Mouse (Mus musculus): ENCODE results near the gene Asb8.

Gene Asb8

DNA sequence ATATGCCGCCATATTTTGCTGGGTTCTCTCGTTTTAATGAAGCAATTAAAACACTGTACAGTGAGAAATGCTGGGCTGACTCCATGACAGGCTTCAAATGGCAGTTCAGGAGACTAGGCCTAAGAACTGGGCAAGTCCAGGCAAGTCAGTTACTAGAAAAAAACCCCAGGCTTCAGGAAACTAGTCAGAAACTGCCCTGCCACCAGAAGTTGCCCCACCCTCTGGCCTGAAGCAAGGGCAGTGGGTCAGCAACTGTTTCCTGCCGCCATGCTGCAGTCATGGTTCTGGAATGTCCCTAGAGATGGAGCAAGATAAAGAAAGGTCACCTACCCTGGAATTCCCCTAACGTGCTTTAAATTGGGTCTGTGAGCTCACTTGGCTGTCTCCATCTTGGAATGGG lies 9.5 kb downstream of the Asb8 start:
- DNase-seq (ENCODE audit: extremely low spot score), result no peak

DNA sequence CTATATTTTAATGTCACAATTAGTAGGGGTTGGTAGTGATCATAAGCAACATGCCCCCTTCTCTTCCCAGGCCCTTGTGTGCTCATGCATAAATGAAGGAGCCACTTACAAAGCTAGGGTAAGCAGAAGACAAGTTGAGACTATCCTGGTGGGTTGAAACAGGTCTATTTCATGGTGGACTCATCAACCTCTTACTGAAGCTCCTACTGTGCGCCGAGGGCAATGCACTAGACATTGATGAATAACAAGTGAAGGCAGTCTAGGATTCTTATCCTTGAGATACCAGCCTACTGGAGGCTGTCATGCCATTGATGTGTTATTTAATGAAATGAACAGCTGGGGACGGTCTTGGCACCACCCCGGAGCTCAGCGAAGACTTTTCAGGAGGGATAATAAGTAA lies 10.2 kb downstream of the Asb8 start:
- no peak for DNase-seq (ENCODE audit: extremely low spot score)

DNA sequence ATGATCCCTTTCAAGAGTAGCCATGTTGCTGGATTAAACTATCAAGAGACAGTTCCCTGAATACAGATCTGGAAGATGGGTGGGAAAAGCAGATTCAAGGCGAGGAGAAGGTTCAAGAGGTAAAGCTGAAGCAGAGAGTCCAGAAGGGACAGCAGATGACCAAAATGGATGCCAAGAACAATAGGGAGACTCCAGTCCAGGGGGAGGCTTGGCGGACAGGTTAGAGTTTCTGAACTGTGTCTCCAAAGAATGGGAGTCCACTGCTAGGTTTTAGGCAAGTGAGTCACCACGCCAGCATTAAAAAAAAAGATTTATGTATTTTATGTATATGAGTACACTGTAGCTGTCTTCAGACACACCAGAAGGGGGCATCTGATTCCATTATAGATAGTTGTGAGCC lies 10.8 kb downstream of the Asb8 start:
- DNase-seq (ENCODE audit: extremely low spot score), result no peak

DNA sequence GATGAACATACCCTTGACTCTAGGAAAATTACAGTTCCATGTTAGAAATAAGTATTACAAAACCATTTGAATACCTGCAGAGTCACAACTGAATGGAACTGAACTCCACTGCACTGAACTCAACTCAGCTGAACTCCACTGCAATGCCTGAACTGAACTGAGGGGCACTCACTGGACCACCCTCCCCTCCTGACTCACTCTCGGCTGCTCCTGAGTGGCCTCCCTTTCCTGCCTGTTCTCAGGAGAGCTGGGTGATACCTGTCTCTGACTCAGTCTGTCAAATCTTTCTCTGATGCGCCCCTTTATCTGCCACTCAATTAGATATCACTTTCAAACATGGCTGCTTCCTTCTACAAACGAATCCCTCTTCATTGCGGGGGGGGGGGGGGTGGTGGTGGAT lies 11.3 kb downstream of the Asb8 start:
- DNase-seq (ENCODE audit: extremely low spot score), result no peak

DNA sequence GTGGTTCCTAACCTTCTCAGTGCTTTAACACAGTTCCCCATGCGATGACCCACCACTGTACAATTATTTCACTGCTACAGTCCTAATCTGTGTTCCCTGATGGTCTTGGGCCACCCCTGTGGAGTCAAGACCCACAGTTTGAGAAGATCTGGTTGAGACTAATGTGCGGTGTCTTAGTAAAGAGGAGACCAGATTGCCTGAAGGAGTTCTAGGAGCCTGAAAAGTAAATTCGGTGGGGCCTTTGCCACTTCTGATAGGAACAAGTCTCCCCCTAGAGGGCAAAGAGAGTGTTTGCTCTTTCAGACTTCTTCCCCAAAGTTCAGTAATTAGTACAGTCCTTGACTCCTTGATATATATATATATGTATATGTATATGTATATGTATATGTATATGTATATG lies 11.8 kb downstream of the Asb8 start:
- DNase-seq (ENCODE audit: extremely low spot score), result peak; percentile 60

DNA sequence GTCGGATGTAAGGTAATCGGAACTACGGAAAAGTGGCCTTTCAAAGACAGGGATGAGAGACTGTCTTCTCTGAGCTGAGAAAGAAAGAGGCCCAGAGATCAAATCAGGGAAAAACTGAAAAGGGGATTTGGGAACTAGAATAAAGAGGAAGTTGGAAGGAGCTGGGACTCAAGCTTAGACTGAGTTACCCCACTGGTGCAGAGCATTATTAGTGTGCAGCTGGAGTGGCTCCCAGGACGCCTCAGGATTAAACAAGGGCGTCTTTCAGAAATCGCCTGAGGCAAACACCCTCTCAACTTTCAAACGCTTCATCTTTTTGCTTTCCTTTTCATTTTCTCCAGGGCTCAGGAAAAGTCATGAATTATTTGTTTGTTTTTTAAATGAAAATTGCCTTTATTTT lies 12.5 kb downstream of the Asb8 start:
- no peak for DNase-seq (ENCODE audit: extremely low spot score)

DNA sequence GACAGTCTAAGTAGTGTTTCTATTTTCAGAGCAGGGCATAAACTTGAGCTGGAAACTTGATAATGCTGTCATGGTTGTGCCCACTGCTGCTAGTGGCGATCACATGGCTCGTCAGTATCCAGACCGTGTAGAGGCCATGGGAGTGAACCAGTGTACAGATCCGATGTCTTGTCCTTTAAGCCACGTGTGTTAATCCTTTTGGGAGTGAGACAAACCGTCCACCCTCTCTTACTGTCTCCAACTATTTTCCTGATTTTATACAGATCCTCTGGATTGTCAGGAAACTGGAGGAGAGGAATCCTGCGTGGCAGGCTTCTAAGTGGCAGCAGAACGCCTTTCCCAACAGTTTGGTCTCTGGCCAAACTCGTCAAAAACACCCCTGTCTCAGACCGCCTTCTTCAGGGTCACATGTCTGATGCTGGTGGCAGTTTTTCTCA lies 16.2 kb downstream of the Asb8 start:
- DNase-seq (ENCODE audit: extremely low spot score), result no peak

DNA sequence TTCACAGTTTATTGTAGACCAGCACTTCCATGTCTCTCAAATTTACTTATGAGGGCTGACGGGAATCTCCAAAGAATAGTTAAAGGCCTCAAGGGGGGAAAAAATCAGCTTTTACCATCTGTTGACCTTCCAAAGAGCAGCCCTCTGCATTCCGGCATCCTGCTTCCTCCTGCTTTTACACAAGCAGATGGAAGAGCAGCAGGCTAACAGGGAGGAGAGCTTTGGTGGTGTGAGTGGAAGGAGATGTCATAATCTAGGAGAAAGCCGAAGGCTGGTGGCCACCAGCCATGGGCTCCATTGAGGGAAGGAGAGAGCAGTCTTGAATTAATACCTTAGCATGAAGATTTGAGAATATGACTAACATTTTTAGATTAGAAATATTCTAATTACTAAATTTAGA lies 17.1 kb downstream of the Asb8 start:
- no peak for DNase-seq (ENCODE audit: extremely low spot score)

DNA sequence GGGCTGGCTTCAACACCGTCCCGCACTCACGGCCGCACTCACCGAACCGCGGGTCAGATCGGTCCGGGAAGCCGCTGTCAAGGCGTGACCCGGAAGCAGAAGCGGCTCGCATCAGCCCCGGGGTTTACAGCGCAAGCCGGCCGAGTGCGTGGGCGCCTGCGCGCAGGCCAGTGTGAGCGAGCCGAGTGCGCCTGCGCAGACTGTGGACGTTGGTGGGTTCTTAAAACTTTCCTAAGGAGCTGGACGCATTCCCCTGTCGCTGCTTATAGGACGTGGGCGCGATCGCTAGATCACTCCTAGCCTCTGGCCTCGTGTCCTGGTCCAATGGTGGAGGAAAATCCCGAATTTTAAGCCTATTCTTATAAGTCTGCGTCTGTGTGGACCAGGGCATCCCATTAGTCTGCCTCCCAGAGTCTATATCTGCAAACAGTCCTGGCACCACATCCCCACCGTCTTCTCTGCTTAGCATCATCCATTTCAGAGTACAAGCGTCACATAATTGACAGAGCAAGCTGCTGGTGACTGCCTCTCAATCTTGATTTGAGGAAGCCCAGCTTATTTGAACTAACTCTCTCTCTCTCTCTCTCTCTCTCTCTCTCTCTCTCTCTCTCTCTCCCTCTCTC lies 19.8 kb downstream of the Asb8 start:
- DNase-seq (ENCODE audit: extremely low spot score), result peak; percentile 91

DNA sequence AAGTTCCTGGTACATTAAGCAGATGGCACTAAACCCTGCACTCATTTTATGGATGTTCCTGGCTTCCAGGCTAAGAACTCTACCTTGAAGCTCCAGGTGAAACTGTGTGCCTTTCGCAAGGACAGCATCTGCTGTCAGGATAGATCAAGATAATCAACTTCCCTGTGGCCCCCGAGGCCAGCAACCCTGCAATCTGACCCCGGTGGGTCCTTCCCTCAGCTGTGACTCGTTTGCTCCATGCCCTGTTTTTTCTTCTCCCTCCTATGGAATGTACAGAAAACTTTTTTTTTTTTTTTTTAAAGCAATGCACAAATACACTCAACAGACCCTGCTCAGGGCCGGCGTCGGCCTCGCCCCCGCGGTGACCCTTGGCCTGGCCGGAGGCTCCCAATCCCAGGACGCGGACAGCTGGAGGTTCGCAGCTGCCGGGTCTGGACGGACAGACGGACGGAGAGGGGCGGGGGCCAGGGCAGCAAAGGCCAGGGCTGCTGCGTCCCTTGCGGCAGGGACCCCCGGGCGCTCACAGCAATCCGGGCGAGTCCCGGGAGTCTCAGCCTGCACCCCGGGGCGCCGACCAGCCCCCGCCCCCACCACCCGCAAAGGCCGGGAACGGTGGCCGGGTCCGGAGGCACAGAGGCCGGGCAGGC lies 20.4 kb downstream of the Asb8 start:
- peak; percentile 58 for DNase-seq (ENCODE audit: extremely low spot score)

DNA sequence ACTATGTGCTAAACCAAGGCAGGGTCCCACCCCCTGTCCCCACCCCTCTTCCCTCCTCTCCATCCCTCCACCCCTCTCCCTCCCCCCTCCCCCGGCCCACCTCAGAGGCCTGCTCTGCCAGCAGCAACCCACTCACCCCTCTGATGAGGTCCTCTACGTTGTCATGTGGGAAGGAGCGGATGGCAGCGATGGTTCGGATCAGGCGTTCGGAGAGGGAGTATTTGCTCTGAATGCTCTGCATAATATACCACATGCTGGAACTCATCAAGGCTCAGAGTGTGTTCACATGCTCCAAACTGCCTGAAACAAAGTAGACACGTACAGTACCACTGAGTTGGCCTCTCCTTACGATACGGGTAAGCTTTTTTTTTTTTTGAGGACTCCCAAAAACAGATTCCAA lies 22.9 kb downstream of the Asb8 start:
- DNase-seq (ENCODE audit: extremely low spot score), result no peak

DNA sequence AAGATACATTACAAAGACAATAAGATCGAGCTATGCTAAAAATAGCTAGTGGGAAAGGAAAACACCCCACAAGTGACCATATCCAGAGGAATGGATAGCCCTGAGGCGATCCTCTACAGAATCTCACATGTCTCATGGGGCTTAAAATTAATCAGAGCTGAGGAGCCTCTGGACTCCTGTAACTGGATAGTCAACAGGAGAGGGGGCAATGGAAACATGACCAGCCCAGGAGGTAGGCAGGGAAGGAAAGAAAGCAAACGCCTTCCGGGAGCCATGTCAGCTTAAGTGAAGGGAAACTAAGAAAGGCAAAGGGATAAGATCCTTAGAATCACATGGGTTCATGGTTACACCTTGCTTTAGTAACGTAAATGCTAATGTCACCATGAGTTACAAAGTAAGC lies 24.6 kb downstream of the Asb8 start:
- no peak for DNase-seq (ENCODE audit: extremely low spot score)

DNA sequence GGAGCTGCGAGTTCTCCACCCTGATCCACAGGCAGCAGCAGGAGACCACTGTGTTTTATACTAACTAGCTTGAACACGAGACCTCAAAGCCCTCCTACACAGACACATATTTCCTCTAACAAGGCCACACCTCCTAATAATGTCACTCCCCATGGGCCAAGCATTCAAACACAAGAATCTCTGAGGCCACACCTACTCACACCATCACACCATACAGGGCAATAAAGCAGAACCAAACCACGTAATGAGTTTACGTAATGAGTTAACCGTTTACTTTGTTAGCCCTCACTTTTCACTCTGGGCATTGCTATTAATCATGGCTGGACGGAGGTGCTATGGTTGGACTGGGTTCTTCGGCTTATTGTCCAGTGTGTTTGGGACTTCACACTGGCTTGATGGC lies 25.7 kb downstream of the Asb8 start:
- DNase-seq (ENCODE audit: extremely low spot score), result no peak

DNA sequence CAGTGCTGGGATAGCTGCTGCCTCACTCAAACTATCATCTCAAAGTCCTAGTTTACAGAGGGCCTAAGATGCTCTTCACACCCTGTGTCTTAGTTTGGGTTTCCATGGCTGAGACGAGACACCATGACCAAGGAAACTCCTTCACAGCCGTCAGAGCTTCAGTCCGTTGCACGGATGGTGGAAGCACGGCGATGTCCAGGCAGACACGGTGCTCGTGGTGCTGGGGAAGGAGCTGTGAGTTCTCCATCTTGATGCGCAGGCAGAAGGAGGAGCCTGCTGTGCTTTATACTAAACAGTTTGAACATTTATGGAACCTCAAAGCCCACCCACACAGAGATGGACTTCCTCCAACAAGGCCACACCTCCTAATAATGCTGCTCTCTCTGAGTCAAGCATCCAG lies 28.6 kb downstream of the Asb8 start:
- DNase-seq (ENCODE audit: extremely low spot score), result no peak

DNA sequence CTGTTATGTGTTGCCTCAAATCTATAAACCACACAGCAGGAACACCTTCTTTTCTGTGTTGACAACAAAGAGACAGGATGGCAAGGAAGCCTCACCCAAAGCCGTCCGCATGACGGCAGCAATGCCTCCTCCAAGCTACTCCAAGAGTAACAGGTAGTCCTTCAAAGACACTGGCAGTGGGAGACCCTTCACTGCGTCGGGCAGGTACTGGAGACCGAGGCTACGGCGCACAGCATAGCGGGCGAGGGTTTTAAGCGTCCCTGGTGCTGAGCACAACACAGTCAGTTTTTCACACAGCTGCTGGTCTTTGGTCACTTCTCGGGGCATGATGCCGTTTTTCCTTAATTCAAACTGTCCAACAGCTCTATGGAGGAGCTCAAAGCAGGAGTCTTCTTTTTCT lies 29.8 kb downstream of the Asb8 start:
- no peak for DNase-seq (ENCODE audit: extremely low spot score)

DNA sequence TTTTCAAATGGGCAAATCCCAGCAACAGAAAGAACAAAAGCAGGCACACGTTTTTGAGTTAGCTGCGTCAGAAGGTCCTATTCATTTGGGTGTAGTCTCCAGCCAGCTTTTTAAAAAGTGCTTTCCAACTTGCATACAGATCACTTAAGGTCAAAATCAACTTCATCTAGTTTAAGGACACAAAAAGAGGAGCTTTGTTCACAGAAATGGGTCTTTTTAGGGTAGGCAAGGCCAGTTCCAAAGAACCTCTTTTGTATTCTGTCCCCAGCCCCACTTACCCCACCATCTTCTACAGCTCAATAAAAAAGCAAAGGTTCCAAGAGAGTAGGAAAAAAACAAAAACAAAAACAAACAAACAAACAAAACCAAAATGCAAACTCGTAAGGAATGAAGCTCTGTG lies 30.8 kb downstream of the Asb8 start:
- no peak for DNase-seq (ENCODE audit: extremely low spot score)

DNA sequence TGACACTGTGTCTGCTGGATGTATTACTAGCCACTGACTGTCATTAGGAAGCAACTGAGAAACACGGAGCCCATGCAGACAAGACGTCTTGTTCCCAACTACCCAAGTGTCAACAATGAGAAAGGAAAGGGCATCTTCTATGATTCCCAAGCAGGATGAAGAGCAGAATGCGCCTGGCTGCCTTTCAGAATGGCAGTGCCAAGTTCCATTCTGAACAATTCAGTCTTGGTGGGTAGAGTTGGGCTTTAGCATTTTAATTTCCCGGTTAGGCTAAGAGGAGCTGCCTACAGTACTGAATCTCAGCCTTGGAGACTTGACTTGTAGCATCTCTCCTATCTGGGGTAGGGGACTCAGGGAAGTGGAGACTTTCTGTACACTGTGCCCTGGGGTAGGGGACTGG lies 31.4 kb downstream of the Asb8 start:
- no peak for DNase-seq (ENCODE audit: extremely low spot score)

DNA sequence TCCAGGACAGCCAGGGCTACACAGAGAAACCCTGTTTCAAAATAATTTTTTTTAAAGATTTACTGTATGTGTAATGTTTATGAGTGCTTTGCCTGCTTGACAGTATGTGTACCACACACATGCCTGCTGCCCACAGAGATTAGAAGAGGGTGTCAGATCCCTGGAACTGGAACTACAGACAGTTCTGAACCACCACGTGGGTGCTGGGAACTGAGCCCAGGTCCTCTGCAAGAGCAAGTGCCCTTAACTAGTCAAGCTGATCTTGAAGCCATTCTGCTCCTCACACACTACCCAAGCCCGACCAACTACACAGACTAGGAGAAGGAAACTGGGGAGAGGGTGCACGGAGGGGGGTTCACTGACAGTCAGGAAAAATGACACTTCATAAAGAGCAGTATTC lies 32.0 kb downstream of the Asb8 start:
- no peak for DNase-seq (ENCODE audit: extremely low spot score)

DNA sequence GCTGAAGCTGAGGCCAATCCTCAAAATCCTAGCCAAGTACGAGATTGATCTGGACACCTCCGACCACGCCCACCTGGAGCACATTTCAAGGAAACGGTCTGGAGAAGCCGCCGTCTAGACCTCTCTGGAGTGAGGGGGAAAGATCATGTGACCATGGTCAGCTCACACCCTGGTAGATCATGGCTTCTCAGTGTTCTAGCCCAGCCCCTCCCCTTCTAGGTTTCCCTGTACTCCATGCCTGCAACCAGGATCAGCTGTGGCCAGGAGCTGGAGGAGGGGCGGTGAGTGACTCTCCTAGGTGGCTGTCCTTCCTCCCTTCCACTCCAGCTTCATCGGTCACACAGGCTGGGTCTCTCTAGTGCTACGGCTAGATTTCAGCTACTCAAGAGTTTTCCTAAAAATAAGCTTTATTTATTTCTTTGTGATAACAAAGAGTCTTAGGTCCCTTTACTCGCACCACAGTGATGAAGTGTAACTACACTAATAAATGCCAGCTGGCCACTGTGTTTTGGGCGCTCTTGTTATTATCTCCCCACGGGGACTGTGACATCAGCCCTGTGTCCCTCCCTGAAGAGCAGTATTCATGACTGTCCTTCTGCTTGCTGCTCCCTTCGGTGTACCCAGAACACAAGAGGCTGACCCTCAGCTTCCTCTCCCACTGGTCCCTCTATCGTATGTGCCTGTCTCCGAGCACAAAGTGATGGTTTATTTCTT lies 33.3 kb downstream of the Asb8 start:
- DNase-seq (ENCODE audit: extremely low spot score), result no peak

DNA sequence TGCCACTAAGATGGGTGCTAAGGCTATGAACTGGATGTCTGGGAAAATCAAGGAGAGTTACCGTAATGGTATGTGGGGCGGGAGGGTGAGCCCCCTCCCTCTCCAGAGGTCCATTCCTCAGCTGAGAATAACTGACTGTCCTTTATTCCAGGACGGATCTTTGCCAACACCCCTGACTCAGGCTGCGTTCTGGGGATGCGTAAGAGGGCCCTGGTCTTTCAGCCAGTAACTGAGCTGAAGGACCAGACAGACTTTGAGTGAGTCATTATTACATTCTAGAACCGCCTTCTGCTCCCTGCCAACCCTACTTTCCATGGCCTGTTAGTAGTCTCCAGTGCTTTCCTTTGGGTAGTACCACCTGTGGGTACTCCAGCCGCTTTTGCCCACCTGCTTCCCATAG lies 34.0 kb downstream of the Asb8 start:
- DNase-seq (ENCODE audit: extremely low spot score), result no peak

DNA sequence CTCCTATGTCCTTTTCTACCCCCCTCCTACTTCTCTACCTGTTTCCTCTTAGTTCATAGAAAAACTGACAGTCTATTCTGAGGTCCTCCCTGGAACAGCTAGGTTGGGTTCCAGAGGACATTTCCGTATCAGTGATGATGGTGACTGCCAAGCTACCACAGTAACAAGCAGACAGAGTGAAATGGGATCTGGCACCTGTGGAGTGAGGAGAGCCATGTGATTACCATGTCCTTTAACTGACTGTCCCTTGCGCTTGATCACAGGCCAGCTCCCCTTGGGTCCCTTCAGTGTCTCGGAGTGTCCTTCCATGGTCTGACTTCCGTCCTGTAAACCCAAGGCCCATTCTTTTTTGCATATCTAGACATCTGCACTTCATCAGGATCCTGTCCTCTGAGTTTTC lies 34.4 kb downstream of the Asb8 start:
- DNase-seq (ENCODE audit: extremely low spot score), result no peak

DNA sequence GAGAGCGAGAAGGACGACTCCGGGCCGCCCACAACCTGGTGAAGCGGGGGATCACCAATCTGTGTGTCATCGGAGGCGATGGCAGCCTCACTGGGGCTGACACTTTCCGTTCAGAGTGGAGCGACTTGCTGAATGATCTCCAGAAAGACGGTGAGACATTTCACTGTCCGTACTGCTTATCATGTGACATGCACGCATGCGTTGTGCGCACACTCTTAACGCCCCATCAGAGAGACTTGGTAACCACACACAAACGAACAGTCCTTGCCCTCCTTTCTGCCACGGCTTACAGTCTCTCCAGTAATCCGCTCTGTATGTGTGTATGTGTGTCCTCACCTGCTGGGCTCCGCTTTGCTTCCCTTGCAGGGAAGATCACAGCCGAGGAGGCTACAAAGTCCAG lies 44.6 kb downstream of the Asb8 start:
- no peak for DNase-seq (ENCODE audit: extremely low spot score)

DNA sequence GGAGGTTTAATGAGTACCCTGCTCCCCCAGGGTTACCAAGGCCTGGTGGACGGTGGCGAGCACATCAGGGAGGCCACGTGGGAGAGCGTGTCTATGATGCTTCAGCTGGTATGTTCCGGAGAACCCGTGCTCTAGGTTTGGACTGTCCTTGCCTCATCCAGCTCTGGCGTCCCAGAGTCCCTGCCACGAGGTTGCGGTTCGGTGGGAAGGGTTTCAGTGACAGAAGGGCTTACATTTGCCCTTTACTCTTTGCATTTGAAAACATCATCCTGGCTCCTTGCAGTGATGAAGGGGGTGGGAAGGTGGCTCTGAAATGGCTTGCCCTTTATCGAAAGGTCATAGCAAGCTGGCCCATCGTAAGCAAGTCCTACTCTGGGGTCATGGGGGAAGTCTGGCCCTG lies 46.1 kb downstream of the Asb8 start:
- no peak for DNase-seq (ENCODE audit: extremely low spot score)

DNA sequence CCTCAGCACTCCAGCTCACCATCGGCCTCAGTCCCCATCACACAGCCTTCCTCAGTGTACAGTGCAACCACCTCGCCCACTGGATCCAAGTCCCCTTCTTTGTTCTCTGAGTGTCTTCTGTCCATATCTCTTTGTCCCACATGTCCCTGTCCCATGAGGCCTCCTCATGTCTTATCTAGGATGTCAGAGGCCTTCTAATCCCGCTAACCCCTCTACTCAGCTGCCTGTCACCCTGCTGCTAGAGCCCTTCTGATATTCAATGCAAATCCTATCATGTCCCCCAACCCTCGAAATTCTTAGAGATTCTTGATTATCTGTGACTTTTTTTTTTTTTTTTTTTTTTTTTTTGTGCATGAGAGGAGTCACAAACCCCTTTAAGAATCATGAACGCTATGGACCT lies 49.1 kb downstream of the Asb8 start:
- no peak for DNase-seq (ENCODE audit: extremely low spot score)

All from embryo, embryonic 9.5 days (tissue).